Mouse (Mus musculus) testis, adult 2 months (tissue): Measurements from ENCODE around the gene Sirt7. TPM values are rescaled to one million over a fixed set of nuclear protein-coding genes. Genes with fewer than 3 reads are reported as not detected.
"Not testable (repeated sequence)": the region's sequence is repeated elsewhere in the genome, so short reads cannot be mapped to it uniquely, and the experiment has no call there.

Experiments
- H3K27ac ChIP-seq: fragments of 200-500 bp; 2 replicates; pipeline ENCODE4 v1.5.1; 2012; ENCODE audit warnings: low read depth, low read length; ENCODE audit not compliant: control insufficient read depth, insufficient read depth
- H3K27me3 ChIP-seq: fragments of 200-500 bp; 2 replicates; pipeline ENCODE4 v1.6.1; 2012; ENCODE audit warnings: mild to moderate bottlenecking, low read length, moderate library complexity; ENCODE audit not compliant: control insufficient read depth, insufficient read depth
- H3K36me3 ChIP-seq: fragments of 200-500 bp; 2 replicates; pipeline ENCODE4 v1.6.1; 2012; ENCODE audit warnings: mild to moderate bottlenecking, low read length; ENCODE audit not compliant: control insufficient read depth, insufficient read depth
- H3K4me1 ChIP-seq: fragments of 200-500 bp; 2 replicates; pipeline ENCODE4 v1.6.1; 2012; ENCODE audit warnings: low read length; ENCODE audit not compliant: control insufficient read depth, insufficient read depth
- H3K4me3 ChIP-seq: fragments of 200-500 bp; 2 replicates; pipeline ENCODE4 v1.5.1; 2012; ENCODE audit warnings: low read depth, mild to moderate bottlenecking, low read length, moderate library complexity, mixed read lengths; ENCODE audit not compliant: control insufficient read depth
- CTCF ChIP-seq: fragments of 200-500 bp; IDR thresholded peaks from 2 replicates; pipeline ENCODE4 v1.5.1; 2012; ENCODE audit warnings: low read depth, mild to moderate bottlenecking, inconsistent platforms, low read length, moderate library complexity; ENCODE audit not compliant: control insufficient read depth, insufficient read depth, insufficient replicate concordance
- POLR2A ChIP-seq: fragments of 200-500 bp; IDR thresholded peaks from 2 replicates; pipeline ENCODE4 v1.6.1; 2012; ENCODE audit warnings: low read depth, mild to moderate bottlenecking, inconsistent platforms, low read length, moderate library complexity; ENCODE audit not compliant: control insufficient read depth
- polyA plus RNA-seq: library from polyadenylated mRNA; depleted of rRNA; stranded (reverse); fragments of >200 nt; gene quantifications from 2 replicates; pipeline ENCODE4 v1.2.3, GENCODE M21; 2012

Gene Sirt7
- polyA plus RNA-seq, 1 experiment, result 23.9 TPM

DNA sequence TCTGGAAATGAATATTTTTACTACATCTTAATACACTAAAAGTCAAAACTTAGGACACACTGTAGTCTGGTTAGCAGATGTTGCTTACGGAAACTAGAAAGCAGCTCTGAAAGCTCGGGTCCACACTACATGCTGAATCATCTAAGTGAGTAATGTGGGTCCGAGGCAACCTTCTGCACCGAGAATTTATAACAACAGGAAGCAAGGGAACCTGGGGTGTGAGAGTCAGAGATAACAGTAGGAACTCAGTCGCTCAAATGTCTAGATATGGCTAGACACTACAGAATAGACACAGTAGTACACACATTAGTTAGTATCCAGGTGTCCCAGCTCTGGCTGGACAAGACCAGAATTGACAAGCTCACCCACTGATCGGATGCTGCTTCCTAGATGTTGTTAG, 36.5 kb downstream of the Sirt7 start:
- Histone ChIP-seq H3K4me1 (no peaks in the 10 kb centered on the region), H3K27ac (no peak overlapping the region), H3K4me3 (no peak overlapping the region), H3K27me3 (no peaks in the 10 kb centered on the region), H3K36me3 (peaks cover 4% of the 10 kb centered on the region)
- TF ChIP-seq POLR2A, result no peak

DNA sequence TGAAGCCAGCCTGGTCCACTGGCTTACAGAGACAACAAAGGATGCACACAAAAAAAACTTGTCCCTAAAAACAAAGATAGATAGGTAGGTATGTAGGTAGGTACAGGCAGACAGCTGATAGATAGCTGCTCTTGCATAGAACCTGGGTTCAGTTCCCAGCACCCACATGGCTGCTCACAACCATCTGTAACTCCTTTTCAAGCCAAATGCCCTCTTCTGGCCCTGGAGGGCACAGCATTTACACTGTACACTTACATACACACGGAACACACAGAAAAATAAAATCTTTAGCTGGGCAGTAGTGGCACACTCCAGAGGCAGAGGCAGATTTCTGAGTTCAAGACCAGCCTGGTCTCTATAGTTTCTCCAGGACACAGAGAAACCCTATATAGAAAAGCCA, 41.1 kb downstream of the Sirt7 start:
- TF ChIP-seq POLR2A (no peak), CTCF (no peak)
- H3K27ac ChIP-seq, result no peak overlapping the region
- peaks cover 18% of the 10 kb centered on the region for H3K4me1 ChIP-seq
- H3K27me3 ChIP-seq, result no peaks in the 10 kb centered on the region
- H3K4me3 ChIP-seq, result no peak overlapping the region
- H3K36me3 ChIP-seq, result peaks cover 3% of the 10 kb centered on the region

DNA sequence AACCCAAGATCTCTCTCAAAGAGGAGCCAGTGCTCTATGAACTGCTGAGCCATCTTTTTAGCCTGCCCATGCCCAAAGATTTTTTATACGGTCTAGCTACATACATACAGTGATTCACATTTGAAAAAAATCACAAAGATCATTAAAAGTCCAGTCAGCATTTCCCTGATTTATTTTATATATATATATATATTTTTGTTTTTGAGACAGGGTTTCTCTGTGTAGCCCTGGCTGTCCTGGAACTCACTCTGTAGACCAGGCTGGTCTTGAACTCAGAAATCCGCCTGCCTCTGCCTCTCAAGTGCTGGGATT, 42.1 kb downstream of the Sirt7 start:
- H3K4me3 ChIP-seq, H3K27ac ChIP-seq, H3K27me3 ChIP-seq, H3K36me3 ChIP-seq: not testable (repeated sequence)
- peaks cover 18% of the 10 kb centered on the region for H3K4me1 ChIP-seq

DNA sequence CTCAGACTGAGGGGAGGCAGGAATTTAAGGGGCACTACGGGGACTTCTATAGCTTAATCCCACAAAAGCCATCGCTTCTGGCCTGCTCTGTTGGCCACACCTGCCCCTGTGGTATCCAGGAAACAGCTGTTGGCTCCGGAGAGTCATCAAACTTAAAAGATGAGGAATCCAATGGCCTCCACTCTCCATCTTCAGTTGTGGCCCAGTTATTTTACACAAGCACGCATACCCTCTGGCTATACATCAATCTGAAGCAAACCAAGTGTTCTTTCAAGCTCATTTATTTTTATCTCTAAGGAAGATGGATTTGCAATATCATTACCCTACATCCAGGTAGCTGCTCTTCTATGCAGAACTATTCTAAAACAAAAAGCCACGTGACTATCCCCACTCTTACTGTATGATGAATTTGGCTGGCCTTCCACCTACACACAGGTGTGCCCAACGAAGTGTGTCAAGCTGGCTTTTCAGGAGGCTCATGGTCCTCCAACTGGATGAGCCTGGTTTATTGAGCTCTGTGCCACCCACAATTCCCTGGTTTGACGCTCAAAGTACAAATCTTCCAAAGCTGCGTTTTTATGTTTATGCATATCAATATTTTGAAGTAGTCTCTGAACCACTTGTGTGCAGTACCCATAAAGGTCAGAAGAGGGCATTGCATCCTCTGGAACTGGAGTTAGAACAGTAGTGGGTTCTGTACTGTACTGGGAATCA, 42.6 kb downstream of the Sirt7 start:
- H3K36me3 ChIP-seq, result peaks cover 3% of the 10 kb centered on the region; the same call in 1 of the 2 replicates
- H3K27ac ChIP-seq, result peak overlapping the region; percentile 94
- peaks cover 18% of the 10 kb centered on the region for H3K4me1 ChIP-seq
- H3K4me3 ChIP-seq, result peak overlapping the region; percentile 90
- no peaks in the 10 kb centered on the region for H3K27me3 ChIP-seq
- no peak for TF ChIP-seq CTCF
- TF ChIP-seq POLR2A, result no peak

DNA sequence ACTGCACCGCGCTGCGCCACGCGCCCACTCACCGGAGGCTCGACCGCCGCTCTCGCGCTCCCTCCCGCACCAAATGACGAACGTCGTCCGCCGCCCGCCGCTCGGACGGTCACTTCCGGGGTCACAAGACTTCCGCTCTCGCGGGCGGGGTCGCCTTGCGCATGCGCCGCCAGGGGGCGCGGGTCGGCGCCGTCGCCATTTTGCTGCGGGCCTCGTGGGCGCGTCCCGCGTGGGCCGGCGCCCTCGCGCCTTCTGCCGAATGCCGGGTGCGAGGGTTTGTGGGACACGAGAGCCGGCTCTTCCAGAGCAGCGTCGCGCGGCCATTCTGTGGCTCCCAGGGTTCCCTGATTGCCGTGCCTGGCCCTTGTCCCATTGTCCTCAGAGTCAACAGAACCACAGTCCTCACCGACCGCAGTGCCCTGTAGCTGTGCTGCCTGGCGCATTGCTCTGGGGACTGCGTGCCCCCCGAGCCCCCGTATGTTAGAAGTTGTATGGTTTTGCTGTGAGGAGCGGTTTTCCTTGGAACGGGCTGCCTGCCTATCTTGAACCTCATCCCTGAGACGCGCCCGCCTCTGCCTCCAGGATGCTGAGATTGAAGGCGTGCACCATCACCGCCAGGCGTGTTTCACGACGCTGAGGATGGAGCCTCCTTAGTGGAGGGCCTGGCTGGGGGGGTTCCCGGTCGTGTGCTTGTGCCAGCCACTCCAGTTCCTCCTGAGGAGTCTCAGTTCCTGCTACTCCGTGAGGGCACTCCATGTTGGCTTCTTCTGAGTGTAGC, 43.4 kb downstream of the Sirt7 start, which contains the start of gene Arhgdia:
TSS of gene Arhgdia (minus strand) at position 135 of the 778 bp plus-strand sequence.
- TF ChIP-seq POLR2A, result peak; percentile 77
- 0 out of 2 replicates have a peak, but pooled peaks have one; percentile 5 for TF ChIP-seq CTCF
- H3K4me1 ChIP-seq, result peaks cover 18% of the 10 kb centered on the region
- H3K27me3 ChIP-seq, result no peaks in the 10 kb centered on the region
- peak within 1 kb of the TSS; percentile 90 for H3K4me3 ChIP-seq
- peak within 1 kb of the TSS; percentile 94 for H3K27ac ChIP-seq
- H3K36me3 ChIP-seq, result peaks cover 3% of the 10 kb centered on the region; the same call in 1 of the 2 replicates

DNA sequence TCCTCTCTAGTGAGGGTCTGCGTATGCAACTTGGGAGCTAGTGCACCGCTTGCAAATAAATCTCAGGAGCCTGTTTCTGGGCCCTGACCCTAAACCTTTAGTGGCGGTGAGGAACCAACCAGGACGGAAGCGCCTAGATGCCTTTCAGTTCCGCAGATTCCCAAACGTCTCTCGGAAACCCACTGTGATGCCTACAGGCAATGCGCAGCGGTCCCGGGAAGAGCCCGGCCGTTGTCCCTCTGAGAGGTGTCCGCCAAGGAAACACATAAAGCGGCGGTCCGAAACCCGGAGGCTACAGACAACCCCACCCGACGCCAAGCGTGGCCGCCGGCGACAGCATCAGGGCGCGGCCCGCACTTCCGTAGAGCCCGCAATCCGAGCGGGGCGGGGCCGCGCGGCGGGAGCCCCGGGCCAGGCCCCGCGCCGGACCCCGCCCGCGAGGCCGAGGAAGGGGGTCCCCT, 44.1 kb downstream of the Sirt7 start:
- no peaks in the 10 kb centered on the region for H3K27me3 ChIP-seq

DNA sequence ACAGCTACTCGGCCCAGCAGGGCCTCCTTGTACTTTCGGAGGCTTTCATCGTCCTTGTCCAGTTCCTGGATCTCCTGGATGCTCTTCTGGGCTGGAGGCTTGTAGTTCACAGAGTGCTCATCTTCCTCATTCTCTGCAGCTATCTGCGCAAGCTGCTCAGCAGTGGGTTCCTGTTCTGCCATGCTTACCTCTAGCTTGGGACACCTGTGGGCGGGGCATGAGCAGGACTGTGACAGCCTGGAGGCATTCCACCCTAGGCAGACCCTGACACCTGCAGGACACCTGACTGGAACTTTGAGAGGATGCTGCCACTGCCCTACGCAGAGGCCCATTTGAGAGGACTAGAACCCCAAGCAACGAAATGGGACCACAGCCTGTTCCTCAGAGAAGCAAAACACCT, 44.9 kb downstream of the Sirt7 start:
- TF ChIP-seq CTCF, result no peak
- no peak for TF ChIP-seq POLR2A
- no peak overlapping the region for H3K27ac ChIP-seq
- H3K36me3 ChIP-seq, result peaks cover 3% of the 10 kb centered on the region; the same call in 1 of the 2 replicates

More for the DNA sequence above, 44.1 kb downstream of the Sirt7 start:
- H3K27ac ChIP-seq, result peak overlapping the region; percentile 83
- peaks cover 3% of the 10 kb centered on the region; the same call in 1 of the 2 replicates for H3K36me3 ChIP-seq
- H3K4me1 ChIP-seq, result peaks cover 18% of the 10 kb centered on the region
- H3K4me3 ChIP-seq, result peak overlapping the region; percentile 90
- no peak for TF ChIP-seq CTCF
- TF ChIP-seq POLR2A, result no peak

More for the DNA sequence above, 44.9 kb downstream of the Sirt7 start:
- Histone ChIP-seq H3K27me3 (no peaks in the 10 kb centered on the region), H3K4me3 (peak overlapping the region; percentile 90; the same call in 1 of the 2 replicates), H3K4me1 (peaks cover 18% of the 10 kb centered on the region)
